Mouse (Mus musculus) cerebellum, adult 2 months (tissue): ENCODE results near the gene Ass1. TPM values are rescaled to one million over a fixed set of nuclear protein-coding genes. Genes with fewer than 3 reads are reported as not detected.

Source experiments
- DNase-seq, 2 experiments: peaks; one replicate each; pipeline ENCODE4 v3.0.0; 2021
- H3K27ac ChIP-seq: fragments of 200-500 bp; 2 replicates; pipeline ENCODE4 v1.5.1; 2012; ENCODE audit warnings: low read length, control low read depth, inconsistent platforms; ENCODE audit not compliant: insufficient read depth
- H3K27me3 ChIP-seq: fragments of 200-500 bp; 2 replicates; pipeline ENCODE4 v1.6.1; 2012; ENCODE audit warnings: inconsistent platforms, mild to moderate bottlenecking, low read length, moderate library complexity; ENCODE audit not compliant: control insufficient read depth, insufficient read depth
- H3K4me1 ChIP-seq: fragments of 200-500 bp; 2 replicates; pipeline ENCODE4 v1.6.1; 2011; ENCODE audit warnings: low read length; ENCODE audit not compliant: control insufficient read depth, insufficient read depth
- H3K4me3 ChIP-seq: fragments of 200-500 bp; replicated peaks from 2 replicates; pipeline ENCODE3; 2011; ENCODE audit warnings: mild to moderate bottlenecking, low read depth, low read length, control low read depth; ENCODE audit not compliant: insufficient read depth
- CTCF ChIP-seq: fragments of 200-500 bp; IDR thresholded peaks from 2 replicates; pipeline ENCODE4 v1.5.1; 2011; ENCODE audit warnings: low read depth, mild to moderate bottlenecking, control low read depth, low read length, moderate library complexity, borderline replicate concordance; ENCODE audit not compliant: insufficient read depth
- POLR2A ChIP-seq: fragments of 200-500 bp; IDR thresholded peaks from 2 replicates; pipeline ENCODE4 v1.6.1; 2011; ENCODE audit warnings: low read length, control low read depth, borderline replicate concordance; ENCODE audit not compliant: insufficient read depth
- WGBS: fragments of 180-500 bp; shearing (Covaris S2); methylation state at CpG from one replicate; pipeline ENCODE4 v1.1.7; 2018; 5-methylcytosine and 5-hydroxymethylcytosine counted together
- polyA plus RNA-seq: library from polyadenylated mRNA; depleted of rRNA; stranded (reverse); fragments of >200 nt; gene quantifications from 2 replicates; pipeline ENCODE4 v1.2.3, GENCODE M21; 2012

Ass1 gene
- polyA plus RNA-seq, 1 experiment, result 29.9 TPM

GRCm38 (mm10) chr2:31460025-31460571, 9.9 kb upstream of the Ass1 start:
- peak; percentile 24; the same call in 1 of the 2 replicates for TF ChIP-seq CTCF
- TF ChIP-seq POLR2A, result no peak
- WGBS, result 2% methylated on average over 48 of the region's 48 CpGs
- Histone ChIP-seq H3K4me3 (no peak overlapping the region), H3K4me1 (no peaks in the 10 kb centered on the region), H3K27ac (no peak overlapping the region), H3K27me3 (peaks cover 1% of the 10 kb centered on the region; the same call in 1 of the 2 replicates)
- DNase-seq, result no peak

- TF ChIP-seq CTCF (no peak), POLR2A (no peak)
- no peak for DNase-seq
- Histone ChIP-seq H3K27ac (no peak overlapping the region), H3K27me3 (peaks cover 1% of the 10 kb centered on the region; the same call in 1 of the 2 replicates), H3K4me1 (no peaks in the 10 kb centered on the region), H3K4me3 (no peak overlapping the region)
- WGBS, result 80% methylated on average over 7 of the region's 7 CpGs
These were observed 9.1 kb upstream of the Ass1 start for GRCm38 (mm10) chr2:31460920-31461319.

- no peak for DNase-seq
- peaks cover 1% of the 10 kb centered on the region; the same call in 1 of the 2 replicates for H3K27me3 ChIP-seq
- TF ChIP-seq POLR2A (no peak), CTCF (no peak)
- WGBS, result 33% methylated on average over 8 of the region's 8 CpGs
- H3K4me3 ChIP-seq, result no peak overlapping the region
- H3K4me1 ChIP-seq, result no peaks in the 10 kb centered on the region
- no peak overlapping the region for H3K27ac ChIP-seq
These were observed 8.0 kb upstream of the Ass1 start for GRCm38 (mm10) chr2:31462051-31462450.

- no peak overlapping the region for H3K27ac ChIP-seq
- H3K4me3 ChIP-seq, result no peak overlapping the region
- no peak for DNase-seq
- peaks cover 1% of the 10 kb centered on the region; the same call in 1 of the 2 replicates for H3K27me3 ChIP-seq
- TF ChIP-seq POLR2A, result no peak
- no peak for TF ChIP-seq CTCF
- H3K4me1 ChIP-seq, result no peaks in the 10 kb centered on the region
- WGBS, result 85% methylated on average over 7 of the region's 7 CpGs
These were observed 6.8 kb upstream of the Ass1 start for GRCm38 (mm10) chr2:31463253-31463652.

- Histone ChIP-seq H3K4me3 (no peak overlapping the region), H3K27me3 (peaks cover 1% of the 10 kb centered on the region; the same call in 1 of the 2 replicates), H3K27ac (no peak overlapping the region), H3K4me1 (no peaks in the 10 kb centered on the region)
- no peak for DNase-seq
- 47% methylated on average over 8 of the region's 8 CpGs for WGBS
- TF ChIP-seq CTCF (no peak), POLR2A (no peak)
These were observed 6.1 kb upstream of the Ass1 start for GRCm38 (mm10) chr2:31463696-31464528.

DNA sequence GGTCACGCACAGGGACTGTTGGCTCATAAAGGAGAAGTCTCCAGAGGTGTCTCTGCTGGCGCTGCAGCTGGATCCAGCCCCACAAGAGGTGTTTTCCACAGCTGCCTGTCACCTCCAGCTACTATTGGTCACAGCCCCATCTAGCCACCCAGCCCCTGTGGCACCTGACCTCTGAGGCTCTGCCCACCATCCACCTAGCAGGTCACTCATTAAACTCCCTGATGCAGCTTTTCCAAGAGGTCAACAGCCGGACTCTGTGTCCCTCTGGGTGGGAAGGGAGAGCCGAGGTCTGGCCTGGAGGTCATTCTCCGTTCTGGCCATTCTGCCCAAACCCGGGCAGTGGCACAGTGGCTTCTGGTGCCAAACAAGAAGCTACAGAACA, 5.5 kb upstream of the Ass1 start:
- TF ChIP-seq POLR2A (no peak), CTCF (no peak)
- no peak overlapping the region for H3K4me3 ChIP-seq
- H3K4me1 ChIP-seq, result no peaks in the 10 kb centered on the region
- no peak for DNase-seq
- peaks cover 1% of the 10 kb centered on the region; the same call in 1 of the 2 replicates for H3K27me3 ChIP-seq
- WGBS, result 69% methylated on average over 6 of the region's 6 CpGs
- no peak overlapping the region for H3K27ac ChIP-seq

GRCm38 (mm10) chr2:31467457-31467856, 2.5 kb upstream of the Ass1 start:
- no peaks in the 10 kb centered on the region for H3K27me3 ChIP-seq
- 100% methylated on average over 1 of the region's 1 CpGs for WGBS
- H3K4me1 ChIP-seq, result 0 out of 2 replicates have a peak, but pooled peaks cover 4% of the 10 kb centered on the region
- TF ChIP-seq POLR2A (no peak), CTCF (no peak)
- H3K4me3 ChIP-seq, result no peak overlapping the region
- DNase-seq, result no peak
- H3K27ac ChIP-seq, result no peak overlapping the region

DNA sequence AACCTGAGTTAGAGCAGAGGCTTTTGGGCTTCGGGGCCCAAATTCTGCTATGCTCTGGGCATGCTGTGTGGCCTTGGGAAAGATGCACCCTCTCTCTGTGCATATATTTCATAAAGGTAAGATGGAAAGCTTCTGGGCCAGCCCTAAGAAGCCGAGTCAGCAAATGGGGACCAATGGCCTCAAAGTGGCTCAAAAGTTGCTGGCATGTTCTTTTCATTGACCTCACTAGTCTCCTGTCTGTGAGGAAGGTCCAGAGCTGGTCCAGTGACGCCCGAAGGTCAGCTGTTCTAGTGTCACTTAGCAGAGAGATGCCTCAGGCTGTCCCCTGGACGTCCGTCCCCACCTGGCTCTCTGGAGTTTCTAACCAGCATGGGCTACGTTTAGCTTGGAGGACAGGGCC, 1.1 kb upstream of the Ass1 start:
- DNase-seq, result no peak
- 88% methylated on average over 7 of the region's 7 CpGs for WGBS

More for the DNA sequence above, 1.1 kb upstream of the Ass1 start:
- Histone ChIP-seq H3K27me3 (no peaks in the 10 kb centered on the region), H3K4me3 (no peak overlapping the region), H3K4me1 (0 out of 2 replicates have a peak, but pooled peaks cover 4% of the 10 kb centered on the region), H3K27ac (no peak overlapping the region)
- TF ChIP-seq CTCF, result no peak
- no peak for TF ChIP-seq POLR2A
